Mouse (Mus musculus): ENCODE measurements at regions not wholly inside any gene's neighbourhood (a gene's known extent, or its start where the extent isn't known, plus 50 kb on each side); places are given as distances from the start of the nearest gene placed in this dataset.

DNA sequence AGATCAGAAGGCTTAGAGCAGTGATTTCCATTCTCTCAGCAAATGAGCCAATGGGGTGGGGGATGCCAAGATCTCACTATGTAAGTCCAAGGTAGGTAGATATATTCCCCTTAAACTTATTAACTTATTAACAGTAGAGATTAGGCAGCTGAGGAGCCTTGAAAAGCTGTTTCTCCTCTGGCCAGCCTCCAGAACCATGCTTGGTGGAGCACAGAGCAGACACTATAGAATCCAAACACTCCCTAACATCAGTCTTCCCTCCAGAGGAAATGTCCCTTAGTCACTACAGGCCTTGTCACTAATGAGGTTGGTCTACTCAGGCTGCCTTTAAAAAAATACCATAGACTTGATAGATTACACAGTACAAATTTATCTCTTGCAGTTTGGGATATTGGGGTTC lies 152.8 kb upstream of the Usp24 start:
- in situ Hi-C loops (cut with MboI; ENCODE audit: low sequenced_read_pairs in 2 of 2, unreplicated experiment in 2 of 2), result no loop called here
- no peak for TF ChIP-seq MAFK (IDR thresholded peaks at IDR 0.05; ENCODE audit: insufficient read depth, low read depth, low read length)
- no peak for TF ChIP-seq HCFC1 (IDR thresholded peaks at IDR 0.05; ENCODE audit: borderline replicate concordance, insufficient read depth, low read length)
- TF ChIP-seq ZC3H11A (IDR thresholded peaks at IDR 0.05; ENCODE audit: borderline replicate concordance, low read depth, low read length), result no peak
- no peak for TF ChIP-seq CHD2 (IDR thresholded peaks at IDR 0.05; ENCODE audit: low read depth, low read length)
- H3K9ac ChIP-seq (ENCODE audit: insufficient read depth, low read depth, low read length, poor library complexity, severe bottlenecking), result no peak overlapping the region
- no peak overlapping the region for H3K27ac ChIP-seq (ENCODE audit: insufficient read depth, low read depth, low read length, poor library complexity, severe bottlenecking)
- no peak overlapping the region for H3K4me3 ChIP-seq (ENCODE audit: insufficient read depth in 1 of 2, low read depth in 1 of 2, low read length in 2 of 2, poor library complexity in 1 of 2, severe bottlenecking in 1 of 2)
- no peaks in the 10 kb centered on the region for H3K9me3 ChIP-seq (ENCODE audit: control insufficient read depth, insufficient read depth, low read depth, low read length)
- no peaks in the 10 kb centered on the region for H3K36me3 ChIP-seq (ENCODE audit: control insufficient read depth, insufficient read depth, low read length, poor library complexity, severe bottlenecking)
- DNase-seq (ENCODE audit: low read depth, low spot score), result no peak
- H3K4me1 ChIP-seq (ENCODE audit: control insufficient read depth in 2 of 2, insufficient read depth in 2 of 2, low read length in 2 of 2, poor library complexity in 1 of 2), result no peaks in the 10 kb centered on the region

- in situ Hi-C loops (cut with MboI; ENCODE audit: low sequenced_read_pairs in 2 of 2, unreplicated experiment in 2 of 2), result no loop called here
- Histone ChIP-seq H3K9me3 (ENCODE audit: control insufficient read depth, insufficient read depth, low read depth, low read length) (no peaks in the 10 kb centered on the region), H3K27ac (ENCODE audit: insufficient read depth, low read depth, low read length, poor library complexity, severe bottlenecking) (no peak overlapping the region), H3K4me3 (ENCODE audit: insufficient read depth in 1 of 2, low read depth in 1 of 2, low read length in 2 of 2, poor library complexity in 1 of 2, severe bottlenecking in 1 of 2) (no peak overlapping the region), H3K36me3 (ENCODE audit: control insufficient read depth, insufficient read depth, low read length, poor library complexity, severe bottlenecking) (no peaks in the 10 kb centered on the region), H3K4me1 (ENCODE audit: control insufficient read depth in 2 of 2, insufficient read depth in 2 of 2, low read length in 2 of 2, poor library complexity in 1 of 2) (no peaks in the 10 kb centered on the region), H3K9ac (ENCODE audit: insufficient read depth, low read depth, low read length, poor library complexity, severe bottlenecking) (no peak overlapping the region)
- no peak for TF ChIP-seq ZC3H11A (IDR thresholded peaks at IDR 0.05; ENCODE audit: borderline replicate concordance, low read depth, low read length)
- TF ChIP-seq HCFC1 (IDR thresholded peaks at IDR 0.05; ENCODE audit: borderline replicate concordance, insufficient read depth, low read length), result no peak
- no peak for TF ChIP-seq ZNF384 (IDR thresholded peaks at IDR 0.05; ENCODE audit: low read depth, low read length)
- TF ChIP-seq MAFK (IDR thresholded peaks at IDR 0.05; ENCODE audit: insufficient read depth, low read depth, low read length), result no peak
- no peak for TF ChIP-seq CHD2 (IDR thresholded peaks at IDR 0.05; ENCODE audit: low read depth, low read length)
- DNase-seq (ENCODE audit: low read depth, low spot score), result no peak
These were observed 148.3 kb upstream of the Usp24 start for GRCm38 (mm10) chr4:106167716-106168115.

- no peak overlapping the region for H3K4me3 ChIP-seq (ENCODE audit: insufficient read depth in 1 of 2, low read depth in 1 of 2, low read length in 2 of 2, poor library complexity in 1 of 2, severe bottlenecking in 1 of 2)
- DNase-seq (ENCODE audit: low read depth, low spot score), result no peak
- no peaks in the 10 kb centered on the region for H3K36me3 ChIP-seq (ENCODE audit: control insufficient read depth, insufficient read depth, low read length, poor library complexity, severe bottlenecking)
- no peak overlapping the region for H3K27ac ChIP-seq (ENCODE audit: insufficient read depth, low read depth, low read length, poor library complexity, severe bottlenecking)
- no peak overlapping the region for H3K9ac ChIP-seq (ENCODE audit: insufficient read depth, low read depth, low read length, poor library complexity, severe bottlenecking)
- in situ Hi-C loops (cut with MboI; ENCODE audit: low sequenced_read_pairs in 2 of 2, unreplicated experiment in 2 of 2), result no loop called here
- TF ChIP-seq HCFC1 (IDR thresholded peaks at IDR 0.05; ENCODE audit: borderline replicate concordance, insufficient read depth, low read length), result no peak
- TF ChIP-seq ZNF384 (IDR thresholded peaks at IDR 0.05; ENCODE audit: low read depth, low read length), result no peak
- no peak for TF ChIP-seq MAFK (IDR thresholded peaks at IDR 0.05; ENCODE audit: insufficient read depth, low read depth, low read length)
- no peak for TF ChIP-seq ZC3H11A (IDR thresholded peaks at IDR 0.05; ENCODE audit: borderline replicate concordance, low read depth, low read length)
- TF ChIP-seq CHD2 (IDR thresholded peaks at IDR 0.05; ENCODE audit: low read depth, low read length), result no peak
- H3K9me3 ChIP-seq (ENCODE audit: control insufficient read depth, insufficient read depth, low read depth, low read length), result no peaks in the 10 kb centered on the region
- no peaks in the 10 kb centered on the region for H3K4me1 ChIP-seq (ENCODE audit: control insufficient read depth in 2 of 2, insufficient read depth in 2 of 2, low read length in 2 of 2, poor library complexity in 1 of 2)
These were observed 147.3 kb upstream of the Usp24 start for GRCm38 (mm10) chr4:106168741-106169140.

- in situ Hi-C loops (cut with MboI; ENCODE audit: low sequenced_read_pairs in 2 of 2, unreplicated experiment in 2 of 2), result no loop called here
- H3K4me1 ChIP-seq (ENCODE audit: control insufficient read depth in 2 of 2, insufficient read depth in 2 of 2, low read length in 2 of 2, poor library complexity in 1 of 2), result no peaks in the 10 kb centered on the region
- no peak overlapping the region for H3K9ac ChIP-seq (ENCODE audit: insufficient read depth, low read depth, low read length, poor library complexity, severe bottlenecking)
- H3K4me3 ChIP-seq (ENCODE audit: insufficient read depth in 1 of 2, low read depth in 1 of 2, low read length in 2 of 2, poor library complexity in 1 of 2, severe bottlenecking in 1 of 2), result no peak overlapping the region
- TF ChIP-seq HCFC1 (IDR thresholded peaks at IDR 0.05; ENCODE audit: borderline replicate concordance, insufficient read depth, low read length) (no peak), ZNF384 (IDR thresholded peaks at IDR 0.05; ENCODE audit: low read depth, low read length) (no peak), ZC3H11A (IDR thresholded peaks at IDR 0.05; ENCODE audit: borderline replicate concordance, low read depth, low read length) (no peak), MAFK (IDR thresholded peaks at IDR 0.05; ENCODE audit: insufficient read depth, low read depth, low read length) (no peak), CHD2 (IDR thresholded peaks at IDR 0.05; ENCODE audit: low read depth, low read length) (no peak)
- DNase-seq (ENCODE audit: low read depth, low spot score), result no peak
- H3K27ac ChIP-seq (ENCODE audit: insufficient read depth, low read depth, low read length, poor library complexity, severe bottlenecking), result no peak overlapping the region
- H3K36me3 ChIP-seq (ENCODE audit: control insufficient read depth, insufficient read depth, low read length, poor library complexity, severe bottlenecking), result no peaks in the 10 kb centered on the region
- H3K9me3 ChIP-seq (ENCODE audit: control insufficient read depth, insufficient read depth, low read depth, low read length), result no peaks in the 10 kb centered on the region
These were observed 146.5 kb upstream of the Usp24 start for GRCm38 (mm10) chr4:106169466-106169865.

DNA sequence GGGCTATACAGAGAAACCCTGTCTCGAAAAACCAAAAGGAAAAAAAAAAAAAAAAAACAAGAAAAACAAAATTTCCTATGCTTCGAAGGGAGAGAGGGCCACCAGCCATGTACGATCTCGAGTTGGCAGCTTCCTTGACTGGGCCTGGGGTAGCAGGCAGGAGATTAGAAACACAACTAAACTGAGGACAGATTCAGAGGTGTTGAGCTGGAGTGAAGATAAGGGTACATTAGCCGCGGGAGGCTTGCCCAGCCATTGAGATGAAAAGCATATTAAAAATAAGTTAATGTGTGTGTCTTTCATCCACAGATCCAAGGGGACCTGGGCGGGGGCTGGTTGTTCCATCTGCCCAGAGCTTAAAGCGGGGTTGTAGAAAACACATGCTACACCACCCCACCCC lies 145.3 kb upstream of the Usp24 start:
- DNase-seq (ENCODE audit: low read depth, low spot score), result no peak
- in situ Hi-C loops (cut with MboI; ENCODE audit: low sequenced_read_pairs in 2 of 2, unreplicated experiment in 2 of 2), result no loop called here
- Histone ChIP-seq H3K4me3 (ENCODE audit: insufficient read depth in 1 of 2, low read depth in 1 of 2, low read length in 2 of 2, poor library complexity in 1 of 2, severe bottlenecking in 1 of 2) (no peak overlapping the region), H3K27ac (ENCODE audit: insufficient read depth, low read depth, low read length, poor library complexity, severe bottlenecking) (no peak overlapping the region), H3K4me1 (ENCODE audit: control insufficient read depth in 2 of 2, insufficient read depth in 2 of 2, low read length in 2 of 2, poor library complexity in 1 of 2) (no peaks in the 10 kb centered on the region), H3K36me3 (ENCODE audit: control insufficient read depth, insufficient read depth, low read length, poor library complexity, severe bottlenecking) (no peaks in the 10 kb centered on the region), H3K9me3 (ENCODE audit: control insufficient read depth, insufficient read depth, low read depth, low read length) (no peaks in the 10 kb centered on the region), H3K9ac (ENCODE audit: insufficient read depth, low read depth, low read length, poor library complexity, severe bottlenecking) (no peak overlapping the region)
- TF ChIP-seq ZC3H11A (IDR thresholded peaks at IDR 0.05; ENCODE audit: borderline replicate concordance, low read depth, low read length) (no peak), HCFC1 (IDR thresholded peaks at IDR 0.05; ENCODE audit: borderline replicate concordance, insufficient read depth, low read length) (no peak), MAFK (IDR thresholded peaks at IDR 0.05; ENCODE audit: insufficient read depth, low read depth, low read length) (no peak)
